Mouse (Mus musculus): ENCODE data around the gene Fmn2. TPM values are rescaled to one million over a fixed set of nuclear protein-coding genes. Genes with fewer than 3 reads are reported as not detected.

The Fmn2 gene
- polyA plus RNA-seq, 1 experiment = not detected

DNA sequence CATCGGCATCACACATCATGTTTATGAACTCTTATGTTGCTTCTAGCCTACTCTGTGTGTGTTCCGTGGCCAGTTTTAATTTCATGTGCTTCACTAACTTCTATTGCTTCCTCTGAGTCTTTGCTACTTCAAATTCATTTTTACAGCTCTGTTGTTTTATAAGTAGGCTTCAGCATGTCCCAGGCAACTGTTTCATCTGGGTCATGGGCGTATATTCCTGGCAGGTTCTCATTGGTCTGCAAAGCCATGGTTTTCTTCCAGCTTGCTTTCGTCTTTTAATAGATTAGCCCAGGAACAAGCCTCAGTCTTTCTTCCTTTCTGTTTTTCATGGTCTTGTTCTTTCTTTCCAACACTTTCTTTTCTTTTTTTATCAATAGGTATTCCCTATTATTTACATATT is 279.4 kb downstream of the Fmn2 start:
- Histone ChIP-seq H3K79me2 (ENCODE audit: control insufficient read depth, insufficient read depth) (no peaks in the 10 kb centered on the region), H3ac (ENCODE audit: control insufficient read depth, insufficient read length, low read depth) (no peak overlapping the region), H3K36me3 (ENCODE audit: control insufficient read depth, insufficient read depth) (no peaks in the 10 kb centered on the region), H3K27me3 (ENCODE audit: control insufficient read depth, insufficient read depth, insufficient read length) (no peaks in the 10 kb centered on the region), H3K4me3 (ENCODE audit: insufficient read depth, poor library complexity, severe bottlenecking) (no peak overlapping the region), H3K79me3 (ENCODE audit: low read depth) (no peaks in the 10 kb centered on the region)
- TF ChIP-seq CEBPB (IDR thresholded peaks at IDR 0.05; ENCODE audit: low read depth) (no peak), MAX (IDR thresholded peaks at IDR 0.05) (no peak)

DNA sequence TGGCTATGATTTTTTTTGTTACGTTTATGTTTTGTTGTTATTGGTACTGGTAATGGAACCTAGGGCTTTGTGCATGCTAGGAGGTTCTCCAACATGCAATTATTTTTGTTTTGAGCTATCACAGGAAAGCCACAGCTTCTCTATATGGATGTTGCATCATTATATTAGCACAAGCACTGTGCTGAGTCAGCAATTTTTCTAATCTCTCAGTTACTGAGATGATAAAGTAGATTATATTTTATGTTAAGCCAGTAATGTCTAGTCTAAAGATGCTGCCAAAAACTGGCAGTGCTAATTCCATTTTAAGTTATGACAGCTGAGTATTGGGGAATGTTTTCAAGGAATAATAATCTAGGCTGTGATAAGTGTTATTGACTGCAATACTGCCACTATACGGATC is 287.0 kb downstream of the Fmn2 start:
- no peaks in the 10 kb centered on the region for H3K36me3 ChIP-seq (ENCODE audit: control insufficient read depth, insufficient read depth)
- H3K79me3 ChIP-seq (ENCODE audit: low read depth) = no peaks in the 10 kb centered on the region
- no peaks in the 10 kb centered on the region for H3K27me3 ChIP-seq (ENCODE audit: control insufficient read depth, insufficient read depth, insufficient read length)
- H3ac ChIP-seq (ENCODE audit: control insufficient read depth, insufficient read length, low read depth) = no peak overlapping the region
- no peaks in the 10 kb centered on the region for H3K79me2 ChIP-seq (ENCODE audit: control insufficient read depth, insufficient read depth)
- TF ChIP-seq CEBPB (IDR thresholded peaks at IDR 0.05; ENCODE audit: low read depth) (no peak), USF1 (IDR thresholded peaks at IDR 0.05; ENCODE audit: low read depth) (no peak), FOSL1 (IDR thresholded peaks at IDR 0.05; ENCODE audit: insufficient read depth, low read length, poor library complexity, severe bottlenecking) (no peak), CTCF (IDR thresholded peaks at IDR 0.05; ENCODE audit: control insufficient read depth, insufficient read depth, insufficient read length) (no peak), MYOD1 (IDR thresholded peaks at IDR 0.05; ENCODE audit: control insufficient read depth, insufficient read length, low read depth) (no peak), MAX (IDR thresholded peaks at IDR 0.05) (no peak), MYOG (IDR thresholded peaks at IDR 0.05; ENCODE audit: control insufficient read depth, extremely low read depth, insufficient read length) (no peak)
- H3K4me3 ChIP-seq (ENCODE audit: insufficient read depth, poor library complexity, severe bottlenecking) = no peak overlapping the region

DNA sequence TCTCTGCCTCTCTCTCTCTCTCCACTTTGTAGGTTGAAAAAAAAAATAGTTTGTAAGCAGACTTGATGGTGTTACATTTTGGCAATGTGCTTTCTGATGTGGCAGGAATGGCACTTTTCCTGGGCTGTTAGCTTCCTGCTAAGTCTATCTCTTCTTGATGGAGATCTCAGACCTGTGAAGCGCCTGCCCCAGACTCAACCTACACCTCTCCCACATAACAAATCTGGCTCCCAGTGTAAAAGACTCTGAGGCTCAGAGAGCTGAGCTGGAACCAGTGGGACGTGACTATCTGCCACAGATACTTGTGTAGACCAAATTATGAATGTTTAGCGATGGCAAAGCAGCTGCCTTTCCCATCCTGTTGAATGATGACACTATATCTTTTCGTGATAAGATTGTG is 310.2 kb downstream of the Fmn2 start:
- Histone ChIP-seq H3K79me3 (ENCODE audit: low read depth) (no peaks in the 10 kb centered on the region), H3ac (ENCODE audit: control insufficient read depth, insufficient read length, low read depth) (no peak overlapping the region), H3K79me2 (ENCODE audit: control insufficient read depth, insufficient read depth) (no peaks in the 10 kb centered on the region), H3K4me3 (ENCODE audit: insufficient read depth, poor library complexity, severe bottlenecking) (no peak overlapping the region), H3K36me3 (ENCODE audit: control insufficient read depth, insufficient read depth) (no peaks in the 10 kb centered on the region), H3K27me3 (ENCODE audit: control insufficient read depth, insufficient read depth, insufficient read length) (no peaks in the 10 kb centered on the region)
- TF ChIP-seq MYOG (IDR thresholded peaks at IDR 0.05; ENCODE audit: control insufficient read depth, extremely low read depth, insufficient read length) = no peak
- TF ChIP-seq MYOD1 (IDR thresholded peaks at IDR 0.05; ENCODE audit: control insufficient read depth, insufficient read length, low read depth) = no peak
- no peak for TF ChIP-seq USF1 (IDR thresholded peaks at IDR 0.05; ENCODE audit: low read depth)
- no peak for TF ChIP-seq CEBPB (IDR thresholded peaks at IDR 0.05; ENCODE audit: low read depth)
- TF ChIP-seq MAX (IDR thresholded peaks at IDR 0.05) = no peak
- TF ChIP-seq CTCF (IDR thresholded peaks at IDR 0.05; ENCODE audit: control insufficient read depth, insufficient read depth, insufficient read length) = no peak
- TF ChIP-seq FOSL1 (IDR thresholded peaks at IDR 0.05; ENCODE audit: insufficient read depth, low read length, poor library complexity, severe bottlenecking) = no peak

DNA sequence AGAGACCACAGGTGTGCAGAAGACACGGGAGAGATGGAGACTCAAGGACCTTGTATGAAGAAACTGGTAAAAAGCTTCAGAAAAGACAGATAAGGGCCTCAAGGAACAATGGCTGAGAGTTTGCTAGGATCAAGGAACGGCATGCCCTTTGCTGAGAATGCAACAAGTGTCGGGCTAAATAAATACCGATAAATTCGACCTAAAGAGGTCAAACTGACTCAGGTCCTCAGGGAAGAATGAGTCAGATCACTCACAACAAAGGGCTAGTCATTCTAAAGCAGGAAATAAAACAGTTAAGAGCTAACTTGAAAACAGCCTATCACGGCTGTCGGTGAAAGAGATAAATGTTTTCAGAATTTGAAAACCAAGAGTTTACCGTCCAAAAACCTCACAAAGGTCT is 324.9 kb downstream of the Fmn2 start:
- Histone ChIP-seq H3K4me3 (ENCODE audit: insufficient read depth, poor library complexity, severe bottlenecking) (no peak overlapping the region), H3K27me3 (ENCODE audit: control insufficient read depth, insufficient read depth, insufficient read length) (no peaks in the 10 kb centered on the region)
- no peak for TF ChIP-seq FOSL1 (IDR thresholded peaks at IDR 0.05; ENCODE audit: insufficient read depth, low read length, poor library complexity, severe bottlenecking)
- no peak for TF ChIP-seq MYOD1 (IDR thresholded peaks at IDR 0.05; ENCODE audit: control insufficient read depth, insufficient read length, low read depth)
- no peak for TF ChIP-seq MYOG (IDR thresholded peaks at IDR 0.05; ENCODE audit: control insufficient read depth, extremely low read depth, insufficient read length)
- TF ChIP-seq CTCF (IDR thresholded peaks at IDR 0.05; ENCODE audit: control insufficient read depth, insufficient read depth, insufficient read length) = no peak
- TF ChIP-seq CEBPB (IDR thresholded peaks at IDR 0.05; ENCODE audit: low read depth) = no peak
- TF ChIP-seq MAX (IDR thresholded peaks at IDR 0.05) = no peak
- TF ChIP-seq USF1 (IDR thresholded peaks at IDR 0.05; ENCODE audit: low read depth) = no peak

DNA sequence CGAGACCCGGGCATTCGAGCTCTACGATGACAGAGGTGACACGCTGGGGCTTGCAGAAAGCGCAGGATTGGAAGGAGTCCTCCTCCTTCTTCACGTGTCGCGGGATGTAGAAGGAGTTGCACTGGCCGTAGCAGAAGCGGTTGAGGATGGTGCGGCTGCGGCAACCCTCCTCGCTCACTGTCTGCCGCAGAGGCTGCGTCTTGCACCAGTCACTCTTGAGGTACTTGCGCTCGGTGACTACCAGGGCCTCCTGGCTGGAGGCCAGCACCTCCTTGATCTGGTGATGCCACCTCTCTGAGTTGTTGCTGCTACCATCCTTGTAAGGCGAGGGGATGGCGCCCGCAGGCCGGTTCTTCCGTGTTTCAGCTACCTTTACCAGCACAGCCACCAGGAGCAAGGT is 335.2 kb downstream of the Fmn2 start:
- no peaks in the 10 kb centered on the region for H3K27me3 ChIP-seq (ENCODE audit: control insufficient read depth, insufficient read depth, insufficient read length)
- H3K36me3 ChIP-seq (ENCODE audit: control insufficient read depth, insufficient read depth) = no peaks in the 10 kb centered on the region
- no peak overlapping the region for H3ac ChIP-seq (ENCODE audit: control insufficient read depth, insufficient read length, low read depth)
- no peak overlapping the region for H3K4me3 ChIP-seq (ENCODE audit: insufficient read depth, poor library complexity, severe bottlenecking)
- no peak for TF ChIP-seq MYOD1 (IDR thresholded peaks at IDR 0.05; ENCODE audit: control insufficient read depth, insufficient read length, low read depth)
- no peak for TF ChIP-seq MYOG (IDR thresholded peaks at IDR 0.05; ENCODE audit: control insufficient read depth, extremely low read depth, insufficient read length)
- no peak for TF ChIP-seq MAX (IDR thresholded peaks at IDR 0.05)
- no peak for TF ChIP-seq USF1 (IDR thresholded peaks at IDR 0.05; ENCODE audit: low read depth)
- TF ChIP-seq FOSL1 (IDR thresholded peaks at IDR 0.05; ENCODE audit: insufficient read depth, low read length, poor library complexity, severe bottlenecking) = no peak
- no peak for TF ChIP-seq CEBPB (IDR thresholded peaks at IDR 0.05; ENCODE audit: low read depth)
- no peak for TF ChIP-seq CTCF (IDR thresholded peaks at IDR 0.05; ENCODE audit: control insufficient read depth, insufficient read depth, insufficient read length)
- H3K79me3 ChIP-seq (ENCODE audit: low read depth) = no peaks in the 10 kb centered on the region
- no peaks in the 10 kb centered on the region for H3K79me2 ChIP-seq (ENCODE audit: control insufficient read depth, insufficient read depth)

More for the DNA sequence above, 324.9 kb downstream of the Fmn2 start:
- Histone ChIP-seq H3K79me3 (ENCODE audit: low read depth) (no peaks in the 10 kb centered on the region), H3K36me3 (ENCODE audit: control insufficient read depth, insufficient read depth) (no peaks in the 10 kb centered on the region), H3K79me2 (ENCODE audit: control insufficient read depth, insufficient read depth) (no peaks in the 10 kb centered on the region), H3ac (ENCODE audit: control insufficient read depth, insufficient read length, low read depth) (no peak overlapping the region)

DNA sequence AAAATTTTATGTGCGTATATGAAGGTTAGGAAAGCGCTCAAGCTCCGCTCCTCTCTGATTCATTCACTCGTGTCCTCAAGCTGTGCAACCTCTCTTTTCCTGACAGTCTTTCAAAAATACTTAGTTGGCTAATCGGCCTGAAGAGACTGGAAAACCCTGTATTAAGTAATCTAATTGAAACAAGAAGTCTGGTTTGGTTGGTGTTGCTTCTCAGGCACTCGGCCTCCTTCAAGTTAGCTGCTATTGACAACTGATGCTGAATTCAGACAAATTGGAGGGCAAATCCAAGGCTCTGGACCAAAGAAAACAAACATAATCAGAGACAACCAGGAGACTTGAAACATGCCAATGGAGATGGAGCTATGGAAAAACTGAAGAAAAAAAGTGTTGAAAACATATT is 343.2 kb downstream of the Fmn2 start:
- TF ChIP-seq USF1 (IDR thresholded peaks at IDR 0.05; ENCODE audit: low read depth) (no peak), MYOG (IDR thresholded peaks at IDR 0.05; ENCODE audit: control insufficient read depth, extremely low read depth, insufficient read length) (no peak), MYOD1 (IDR thresholded peaks at IDR 0.05; ENCODE audit: control insufficient read depth, insufficient read length, low read depth) (no peak), CTCF (IDR thresholded peaks at IDR 0.05; ENCODE audit: control insufficient read depth, insufficient read depth, insufficient read length) (no peak), MAX (IDR thresholded peaks at IDR 0.05) (no peak), CEBPB (IDR thresholded peaks at IDR 0.05; ENCODE audit: low read depth) (no peak), FOSL1 (IDR thresholded peaks at IDR 0.05; ENCODE audit: insufficient read depth, low read length, poor library complexity, severe bottlenecking) (no peak)
- H3K36me3 ChIP-seq (ENCODE audit: control insufficient read depth, insufficient read depth) = no peaks in the 10 kb centered on the region
- H3ac ChIP-seq (ENCODE audit: control insufficient read depth, insufficient read length, low read depth) = no peak overlapping the region
- H3K27me3 ChIP-seq (ENCODE audit: control insufficient read depth, insufficient read depth, insufficient read length) = no peaks in the 10 kb centered on the region
- no peaks in the 10 kb centered on the region for H3K79me2 ChIP-seq (ENCODE audit: control insufficient read depth, insufficient read depth)
- H3K4me3 ChIP-seq (ENCODE audit: insufficient read depth, poor library complexity, severe bottlenecking) = no peak overlapping the region
- H3K79me3 ChIP-seq (ENCODE audit: low read depth) = no peaks in the 10 kb centered on the region
